Mouse (Mus musculus): ENCODE data around the gene Lgals3bp. TPM values are rescaled to one million over a fixed set of nuclear protein-coding genes. Genes with fewer than 3 reads are reported as not detected.

Lgals3bp gene
- polyA plus RNA-seq, 1 experiment from 2014 or later = 39.0 TPM

GRCm38 (mm10) chr11:118369251-118369650, 32.6 kb downstream of the Lgals3bp start:
- Histone ChIP-seq H3K4me1 (ENCODE audit: control insufficient read depth, insufficient read depth, low read length) (peaks cover 13% of the 10 kb centered on the region), H3K27me3 (ENCODE audit: control insufficient read depth, insufficient read depth, low read length) (no peaks in the 10 kb centered on the region), H3K36me3 (ENCODE audit: control insufficient read depth, insufficient read depth, low read length) (no peaks in the 10 kb centered on the region), H3K9me3 (ENCODE audit: control insufficient read depth, low read depth, low read length) (no peaks in the 10 kb centered on the region), H3K4me3 (ENCODE audit: low read depth, low read length) (no peak overlapping the region), H3K4me2 (replicated peaks; ENCODE audit: low read depth, low read length) (no peak overlapping the region), H3K9ac (replicated peaks; ENCODE audit: low read depth, low read length) (no peak overlapping the region), H3K27ac (ENCODE audit: low read length) (no peak overlapping the region)
- WGBS = 79% methylated on average over 5 of the region's 5 CpGs
- no peak for ATAC-seq (ENCODE audit: insufficient number of reproducible peaks, insufficient read depth, low FRiP score, low read depth)

GRCm38 (mm10) chr11:118368330-118368729, 33.6 kb downstream of the Lgals3bp start:
- Histone ChIP-seq H3K27ac (ENCODE audit: low read length) (no peak overlapping the region), H3K4me3 (ENCODE audit: low read depth, low read length) (no peak overlapping the region), H3K9me3 (ENCODE audit: control insufficient read depth, low read depth, low read length) (no peaks in the 10 kb centered on the region), H3K4me2 (replicated peaks; ENCODE audit: low read depth, low read length) (no peak overlapping the region), H3K9ac (replicated peaks; ENCODE audit: low read depth, low read length) (no peak overlapping the region), H3K4me1 (ENCODE audit: control insufficient read depth, insufficient read depth, low read length) (peaks cover 19% of the 10 kb centered on the region), H3K36me3 (ENCODE audit: control insufficient read depth, insufficient read depth, low read length) (no peaks in the 10 kb centered on the region), H3K27me3 (ENCODE audit: control insufficient read depth, insufficient read depth, low read length) (no peaks in the 10 kb centered on the region)
- WGBS = 67% methylated on average over 3 of the region's 3 CpGs
- ATAC-seq (ENCODE audit: insufficient number of reproducible peaks, insufficient read depth, low FRiP score, low read depth) = no peak

GRCm38 (mm10) chr11:118366559-118366958, 35.3 kb downstream of the Lgals3bp start:
- no peak overlapping the region for H3K4me3 ChIP-seq (ENCODE audit: low read depth, low read length)
- H3K9me3 ChIP-seq (ENCODE audit: control insufficient read depth, low read depth, low read length) = no peaks in the 10 kb centered on the region
- peaks cover 32% of the 10 kb centered on the region for H3K4me1 ChIP-seq (ENCODE audit: control insufficient read depth, insufficient read depth, low read length)
- H3K27me3 ChIP-seq (ENCODE audit: control insufficient read depth, insufficient read depth, low read length) = no peaks in the 10 kb centered on the region
- 69% methylated on average over 8 of the region's 8 CpGs for WGBS
- no peak overlapping the region for H3K4me2 ChIP-seq (replicated peaks; ENCODE audit: low read depth, low read length)
- no peak overlapping the region for H3K9ac ChIP-seq (replicated peaks; ENCODE audit: low read depth, low read length)
- H3K27ac ChIP-seq (ENCODE audit: low read length) = no peak overlapping the region
- no peak for ATAC-seq (ENCODE audit: insufficient number of reproducible peaks, insufficient read depth, low FRiP score, low read depth)
- H3K36me3 ChIP-seq (ENCODE audit: control insufficient read depth, insufficient read depth, low read length) = no peaks in the 10 kb centered on the region

GRCm38 (mm10) chr11:118366108-118366507, 35.8 kb downstream of the Lgals3bp start:
- Histone ChIP-seq H3K27me3 (ENCODE audit: control insufficient read depth, insufficient read depth, low read length) (no peaks in the 10 kb centered on the region), H3K4me3 (ENCODE audit: low read depth, low read length) (no peak overlapping the region), H3K4me1 (ENCODE audit: control insufficient read depth, insufficient read depth, low read length) (peaks cover 33% of the 10 kb centered on the region), H3K9ac (replicated peaks; ENCODE audit: low read depth, low read length) (no peak overlapping the region), H3K27ac (ENCODE audit: low read length) (no peak overlapping the region; the same call in 1 of the 2 replicates), H3K4me2 (replicated peaks; ENCODE audit: low read depth, low read length) (no peak overlapping the region), H3K36me3 (ENCODE audit: control insufficient read depth, insufficient read depth, low read length) (no peaks in the 10 kb centered on the region), H3K9me3 (ENCODE audit: control insufficient read depth, low read depth, low read length) (no peaks in the 10 kb centered on the region)
- 58% methylated on average over 3 of the region's 3 CpGs for WGBS
- ATAC-seq (ENCODE audit: insufficient number of reproducible peaks, insufficient read depth, low FRiP score, low read depth) = no peak

GRCm38 (mm10) chr11:118365171-118365570, 36.7 kb downstream of the Lgals3bp start:
- Histone ChIP-seq H3K27ac (ENCODE audit: low read length) (peak overlapping the region; percentile 72; the same call in 1 of the 2 replicates), H3K4me1 (ENCODE audit: control insufficient read depth, insufficient read depth, low read length) (peaks cover 42% of the 10 kb centered on the region), H3K9me3 (ENCODE audit: control insufficient read depth, low read depth, low read length) (no peaks in the 10 kb centered on the region), H3K27me3 (ENCODE audit: control insufficient read depth, insufficient read depth, low read length) (no peaks in the 10 kb centered on the region), H3K4me3 (ENCODE audit: low read depth, low read length) (no peak overlapping the region), H3K4me2 (replicated peaks; ENCODE audit: low read depth, low read length) (no peak overlapping the region), H3K36me3 (ENCODE audit: control insufficient read depth, insufficient read depth, low read length) (no peaks in the 10 kb centered on the region), H3K9ac (replicated peaks; ENCODE audit: low read depth, low read length) (no peak overlapping the region)
- WGBS = 46% methylated on average over 7 of the region's 7 CpGs
- peak; percentile 56; the same call in 1 of the 2 replicates for ATAC-seq (ENCODE audit: insufficient number of reproducible peaks, insufficient read depth, low FRiP score, low read depth)

GRCm38 (mm10) chr11:118364021-118364420, 37.9 kb downstream of the Lgals3bp start:
- no peak overlapping the region for H3K9ac ChIP-seq (replicated peaks; ENCODE audit: low read depth, low read length)
- no peaks in the 10 kb centered on the region for H3K36me3 ChIP-seq (ENCODE audit: control insufficient read depth, insufficient read depth, low read length)
- no peak overlapping the region for H3K4me2 ChIP-seq (replicated peaks; ENCODE audit: low read depth, low read length)
- WGBS = 84% methylated on average over 4 of the region's 4 CpGs
- H3K9me3 ChIP-seq (ENCODE audit: control insufficient read depth, low read depth, low read length) = no peaks in the 10 kb centered on the region
- H3K4me1 ChIP-seq (ENCODE audit: control insufficient read depth, insufficient read depth, low read length) = peaks cover 42% of the 10 kb centered on the region
- no peak for ATAC-seq (ENCODE audit: insufficient number of reproducible peaks, insufficient read depth, low FRiP score, low read depth)
- H3K27me3 ChIP-seq (ENCODE audit: control insufficient read depth, insufficient read depth, low read length) = no peaks in the 10 kb centered on the region
- no peak overlapping the region for H3K4me3 ChIP-seq (ENCODE audit: low read depth, low read length)
- H3K27ac ChIP-seq (ENCODE audit: low read length) = peak overlapping the region; percentile 69; the same call in 1 of the 2 replicates

- H3K27ac ChIP-seq (ENCODE audit: low read length) = peak overlapping the region; percentile 69
- no peaks in the 10 kb centered on the region for H3K9me3 ChIP-seq (ENCODE audit: control insufficient read depth, low read depth, low read length)
- H3K4me2 ChIP-seq (replicated peaks; ENCODE audit: low read depth, low read length) = 0 out of 2 replicates have a peak overlapping the region, but pooled peaks have one; percentile 11
- no peaks in the 10 kb centered on the region for H3K36me3 ChIP-seq (ENCODE audit: control insufficient read depth, insufficient read depth, low read length)
- H3K9ac ChIP-seq (replicated peaks; ENCODE audit: low read depth, low read length) = no peak overlapping the region
- H3K27me3 ChIP-seq (ENCODE audit: control insufficient read depth, insufficient read depth, low read length) = no peaks in the 10 kb centered on the region
- peak; percentile 71; the same call in 1 of the 2 replicates for ATAC-seq (ENCODE audit: insufficient number of reproducible peaks, insufficient read depth, low FRiP score, low read depth)
- H3K4me3 ChIP-seq (ENCODE audit: low read depth, low read length) = no peak overlapping the region
- peaks cover 42% of the 10 kb centered on the region for H3K4me1 ChIP-seq (ENCODE audit: control insufficient read depth, insufficient read depth, low read length)
- WGBS = 6% methylated on average over 8 of the region's 8 CpGs
Measured at GRCm38 (mm10) chr11:118362971-118363518, 38.8 kb downstream of the Lgals3bp start.

- 56% methylated on average over 1 of the region's 1 CpGs for WGBS
- no peak for ATAC-seq (ENCODE audit: insufficient number of reproducible peaks, insufficient read depth, low FRiP score, low read depth)
Measured at GRCm38 (mm10) chr11:118362501-118362900, 39.4 kb downstream of the Lgals3bp start.

GRCm38 (mm10) chr11:118360907-118361341, 41.0 kb downstream of the Lgals3bp start:
- 32% methylated on average over 10 of the region's 10 CpGs for WGBS
- ATAC-seq (ENCODE audit: insufficient number of reproducible peaks, insufficient read depth, low FRiP score, low read depth) = no peak
- Histone ChIP-seq H3K27me3 (ENCODE audit: control insufficient read depth, insufficient read depth, low read length) (no peaks in the 10 kb centered on the region), H3K36me3 (ENCODE audit: control insufficient read depth, insufficient read depth, low read length) (no peaks in the 10 kb centered on the region), H3K9ac (replicated peaks; ENCODE audit: low read depth, low read length) (no peak overlapping the region; the same call in 1 of the 2 replicates), H3K4me2 (replicated peaks; ENCODE audit: low read depth, low read length) (no peak overlapping the region), H3K27ac (ENCODE audit: low read length) (no peak overlapping the region), H3K4me1 (ENCODE audit: control insufficient read depth, insufficient read depth, low read length) (peaks cover 41% of the 10 kb centered on the region), H3K9me3 (ENCODE audit: control insufficient read depth, low read depth, low read length) (no peaks in the 10 kb centered on the region), H3K4me3 (ENCODE audit: low read depth, low read length) (no peak overlapping the region)

More at GRCm38 (mm10) chr11:118362501-118362900, 39.4 kb downstream of the Lgals3bp start:
- Histone ChIP-seq H3K27me3 (ENCODE audit: control insufficient read depth, insufficient read depth, low read length) (no peaks in the 10 kb centered on the region), H3K4me1 (ENCODE audit: control insufficient read depth, insufficient read depth, low read length) (peaks cover 42% of the 10 kb centered on the region), H3K4me3 (ENCODE audit: low read depth, low read length) (no peak overlapping the region), H3K36me3 (ENCODE audit: control insufficient read depth, insufficient read depth, low read length) (no peaks in the 10 kb centered on the region), H3K4me2 (replicated peaks; ENCODE audit: low read depth, low read length) (no peak overlapping the region), H3K9ac (replicated peaks; ENCODE audit: low read depth, low read length) (no peak overlapping the region), H3K9me3 (ENCODE audit: control insufficient read depth, low read depth, low read length) (no peaks in the 10 kb centered on the region), H3K27ac (ENCODE audit: low read length) (peak overlapping the region; percentile 69; the same call in 1 of the 2 replicates)

Measured in stomach, embryonic 14.5 days (tissue).